Mouse (Mus musculus): Measurements from ENCODE around the gene Mlkl. TPM values are rescaled to one million over a fixed set of nuclear protein-coding genes. Genes with fewer than 3 reads are reported as not detected.
"Not testable (repeated sequence)": the region's sequence is repeated elsewhere in the genome, so short reads cannot be mapped to it uniquely, and the experiment has no call there.

Mlkl gene
- polyA plus RNA-seq, 1 experiment from 2014 or later = 0.21 TPM

GRCm38 (mm10) chr8:111266161-111266560 lies 71.8 kb downstream of the Mlkl start:
- not testable (repeated sequence) for H3K9me3 ChIP-seq; H3K27ac ChIP-seq (replicated peaks); H3K4me1 ChIP-seq; H3K27me3 ChIP-seq (replicated peaks; ENCODE audit: low read depth, poor library complexity, severe bottlenecking); H3K4me3 ChIP-seq; DNase-seq (ENCODE audit: low spot score)
- peaks cover 19% of the 10 kb centered on the region for H3K36me3 ChIP-seq (replicated peaks)
- WGBS = 78% methylated on average over 7 of the region's 7 CpGs

- WGBS = 78% methylated on average over 2 of the region's 2 CpGs
- DNase-seq (ENCODE audit: low spot score) = no peak
- no peak overlapping the region for H3K27ac ChIP-seq (replicated peaks)
These were observed 73.2 kb downstream of the Mlkl start for GRCm38 (mm10) chr8:111264693-111265220.

GRCm38 (mm10) chr8:111261981-111262381 lies 76.0 kb downstream of the Mlkl start:
- DNase-seq (ENCODE audit: low spot score) = no peak
- Histone ChIP-seq H3K27ac (replicated peaks) (no peak overlapping the region), H3K9me3 (no peaks in the 10 kb centered on the region), H3K36me3 (replicated peaks) (no peaks in the 10 kb centered on the region), H3K27me3 (replicated peaks; ENCODE audit: low read depth, poor library complexity, severe bottlenecking) (no peaks in the 10 kb centered on the region; the same call in 1 of the 2 replicates), H3K4me1 (peaks cover 10% of the 10 kb centered on the region), H3K4me3 (no peak overlapping the region)
- 88% methylated on average over 4 of the region's 4 CpGs for WGBS

More at GRCm38 (mm10) chr8:111264693-111265220, 73.2 kb downstream of the Mlkl start:
- H3K4me3 ChIP-seq = no peak overlapping the region
- H3K9me3 ChIP-seq = no peaks in the 10 kb centered on the region
- H3K36me3 ChIP-seq (replicated peaks) = peaks cover 5% of the 10 kb centered on the region
- H3K27me3 ChIP-seq (replicated peaks; ENCODE audit: low read depth, poor library complexity, severe bottlenecking) = no peaks in the 10 kb centered on the region; the same call in 1 of the 2 replicates
- H3K4me1 ChIP-seq = 0 out of 2 replicates have a peak, but pooled peaks cover under 1% of the 10 kb centered on the region

Other genes with a start within 250 kb of the Mlkl start
- gene Clec18a, start 245.8 kb downstream of the Mlkl start, polyA plus RNA-seq (2016; fragmentation: Nextera tagmentation; extraction: Ambion mirVana) = 1.8 and 2.4 TPM in 2 replicates
- gene Pdpr, start 243.5 kb downstream of the Mlkl start, polyA plus RNA-seq (2016; fragmentation: Nextera tagmentation; extraction: Ambion mirVana) = 10.8 and 11.5 TPM in 2 replicates
- gene Glg1, start 79.0 kb downstream of the Mlkl start, polyA plus RNA-seq (2016; fragmentation: Nextera tagmentation; extraction: Ambion mirVana) = 62.0 and 65.0 TPM in 2 replicates
- gene Rfwd3, start 38.0 kb downstream of the Mlkl start, polyA plus RNA-seq (2016; fragmentation: Nextera tagmentation; extraction: Ambion mirVana) = 97.9 and 109 TPM in 2 replicates
- 0.09 TPM in 1 of 2 replicates, not detected in the other for gene Fa2h, start 55.6 kb upstream of the Mlkl start, polyA plus RNA-seq (2016; fragmentation: Nextera tagmentation; extraction: Ambion mirVana)
- gene Wdr59, start 183.9 kb upstream of the Mlkl start, polyA plus RNA-seq (2016; fragmentation: Nextera tagmentation; extraction: Ambion mirVana) = 5.4 and 6.6 TPM in 2 replicates
- 32.0 and 36.3 TPM in 2 replicates for gene Znrf1, start 197.9 kb upstream of the Mlkl start, polyA plus RNA-seq (2016; fragmentation: Nextera tagmentation; extraction: Ambion mirVana)